Mouse (Mus musculus): ENCODE measurements around the gene Tcf25.
"Not testable (repeated sequence)": the region's sequence is repeated elsewhere in the genome, so short reads cannot be mapped to it uniquely, and the experiment has no call there.

Tcf25 gene

DNA sequence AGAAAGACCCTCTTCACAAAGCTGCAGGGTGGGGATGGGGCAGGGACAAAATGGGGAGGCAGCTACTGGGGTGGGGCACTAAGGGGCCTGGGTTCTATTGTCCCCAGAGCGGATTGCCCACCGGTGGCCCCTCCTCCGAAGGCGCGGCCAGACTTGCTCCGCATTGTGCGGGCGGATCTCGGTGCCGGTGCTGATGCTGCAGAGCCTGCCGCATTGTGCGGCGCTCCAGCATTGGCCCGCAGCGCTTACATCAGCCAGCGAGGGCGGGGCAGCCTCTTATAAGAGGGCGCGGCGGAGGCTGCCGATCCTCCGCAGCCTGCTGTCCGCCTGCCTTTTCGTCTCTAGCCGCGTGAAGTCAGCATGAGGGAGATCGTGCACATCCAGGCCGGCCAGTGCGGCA is 37.7 kb downstream of the Tcf25 start, which contains the start of gene Tubb3:
Tubb3 (plus strand) TSS at position 179 of the 400 bp plus-strand sequence.
- DNase-seq (ENCODE audit: low spot score) = no peak

DNA sequence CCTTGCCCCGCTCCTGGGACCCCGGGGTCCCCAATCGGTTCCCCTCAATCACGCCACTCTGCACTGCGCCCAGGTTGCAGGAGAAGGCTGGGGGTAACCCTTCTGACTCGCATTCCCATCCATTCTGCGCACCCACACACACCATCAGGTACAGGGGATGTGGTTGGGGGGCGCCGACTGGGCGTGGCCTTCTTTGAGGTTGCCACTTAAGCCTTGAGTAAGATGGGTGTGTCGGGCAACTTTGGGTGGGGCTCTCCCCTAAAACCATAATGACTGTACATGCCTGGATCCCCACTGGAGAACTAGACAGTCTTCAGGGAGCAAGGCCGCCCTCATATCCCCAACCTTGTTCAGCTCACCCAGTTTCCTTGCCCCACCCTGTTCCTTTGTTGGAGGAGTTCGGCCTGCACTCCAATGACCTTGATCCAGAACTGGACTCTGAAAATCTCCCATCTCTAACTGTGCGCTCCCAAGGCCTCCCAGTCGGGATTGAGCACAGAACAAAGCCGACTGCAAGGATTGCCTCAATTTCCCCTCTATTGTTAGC is 38.3 kb downstream of the Tcf25 start:
- no peak for DNase-seq (ENCODE audit: low spot score)

DNA sequence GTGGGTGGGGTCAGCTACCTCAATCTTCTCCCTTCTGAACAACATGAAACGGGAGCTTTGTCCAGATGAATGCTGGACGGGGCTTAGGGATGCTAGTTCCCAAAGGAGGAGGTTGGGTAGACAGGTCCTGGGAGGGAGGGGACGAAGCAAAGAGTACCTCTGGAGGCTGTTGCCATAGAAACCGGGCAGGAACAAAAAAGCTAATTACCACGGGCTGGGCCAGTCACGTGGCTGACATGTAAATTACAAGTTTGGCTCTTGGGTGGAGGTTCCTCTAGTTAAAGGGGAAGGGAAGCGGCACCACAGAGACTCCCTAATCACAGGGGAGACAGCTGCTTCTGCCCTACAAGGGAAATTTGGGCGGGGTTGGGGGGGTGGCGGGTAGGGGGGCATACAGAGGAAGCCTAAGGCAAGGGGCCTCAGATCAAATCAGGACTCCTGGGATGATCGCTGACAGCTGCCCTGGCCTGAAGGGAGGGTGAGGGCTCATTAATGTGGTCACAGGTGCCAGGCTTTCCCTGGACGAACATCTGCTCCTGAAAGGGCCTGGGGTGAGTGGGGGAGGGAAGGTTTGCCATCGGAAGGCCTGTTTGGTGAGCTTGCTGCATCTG is 39.1 kb downstream of the Tcf25 start:
- DNase-seq (ENCODE audit: low spot score) = no peak

DNA sequence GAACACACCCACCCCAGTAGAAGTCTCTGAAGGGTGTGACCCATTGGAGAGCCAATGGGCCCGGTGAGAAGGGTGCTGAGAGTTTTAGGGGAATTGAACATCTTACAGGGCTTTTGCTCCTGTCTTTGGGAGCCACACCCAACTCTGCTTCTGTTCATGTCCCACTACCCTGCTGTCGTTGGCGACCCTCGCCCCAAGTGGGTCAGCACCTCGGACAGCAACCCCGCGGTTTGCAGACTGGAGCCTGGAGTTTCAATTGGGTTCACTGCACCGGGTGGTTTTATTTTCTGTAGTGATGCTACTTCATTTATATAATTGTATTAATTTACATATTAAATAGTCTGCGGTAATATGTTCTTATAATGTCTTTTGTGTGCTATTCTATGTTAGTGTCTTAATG is 40.7 kb downstream of the Tcf25 start:
- no peak for DNase-seq (ENCODE audit: low spot score)

DNA sequence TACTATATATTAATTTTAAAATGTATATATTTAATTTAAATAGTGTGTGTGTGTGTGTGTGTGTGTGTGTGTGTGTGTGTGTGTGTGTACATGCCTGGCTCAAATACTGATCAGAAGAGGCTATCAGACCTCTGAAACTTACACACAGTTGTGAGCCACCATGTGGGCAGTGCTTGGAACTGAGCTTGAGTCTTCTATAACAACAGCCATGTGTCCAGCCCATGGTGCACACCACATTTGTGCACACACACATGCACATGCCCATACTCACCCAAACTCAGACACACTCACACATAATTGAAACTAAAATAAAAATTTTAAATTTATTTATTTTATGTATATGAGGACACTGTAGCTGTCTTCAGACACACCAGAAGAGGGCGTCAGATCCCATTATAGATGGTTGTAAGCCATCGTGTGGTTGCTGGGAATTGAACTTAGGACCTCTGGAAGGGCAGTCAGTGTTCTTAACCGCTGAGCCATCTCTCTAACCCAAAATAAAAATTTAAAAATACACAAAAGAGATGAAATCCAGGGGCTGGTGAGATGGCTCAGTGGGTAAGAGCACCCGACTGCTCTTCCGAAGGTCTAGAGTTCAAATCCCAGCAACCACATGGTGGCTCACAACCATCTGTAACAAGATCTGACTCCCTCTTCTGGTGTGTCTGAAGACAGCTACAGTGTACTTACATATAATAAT is 41.6 kb downstream of the Tcf25 start:
- DNase-seq (ENCODE audit: low spot score) = not testable (repeated sequence)

DNA sequence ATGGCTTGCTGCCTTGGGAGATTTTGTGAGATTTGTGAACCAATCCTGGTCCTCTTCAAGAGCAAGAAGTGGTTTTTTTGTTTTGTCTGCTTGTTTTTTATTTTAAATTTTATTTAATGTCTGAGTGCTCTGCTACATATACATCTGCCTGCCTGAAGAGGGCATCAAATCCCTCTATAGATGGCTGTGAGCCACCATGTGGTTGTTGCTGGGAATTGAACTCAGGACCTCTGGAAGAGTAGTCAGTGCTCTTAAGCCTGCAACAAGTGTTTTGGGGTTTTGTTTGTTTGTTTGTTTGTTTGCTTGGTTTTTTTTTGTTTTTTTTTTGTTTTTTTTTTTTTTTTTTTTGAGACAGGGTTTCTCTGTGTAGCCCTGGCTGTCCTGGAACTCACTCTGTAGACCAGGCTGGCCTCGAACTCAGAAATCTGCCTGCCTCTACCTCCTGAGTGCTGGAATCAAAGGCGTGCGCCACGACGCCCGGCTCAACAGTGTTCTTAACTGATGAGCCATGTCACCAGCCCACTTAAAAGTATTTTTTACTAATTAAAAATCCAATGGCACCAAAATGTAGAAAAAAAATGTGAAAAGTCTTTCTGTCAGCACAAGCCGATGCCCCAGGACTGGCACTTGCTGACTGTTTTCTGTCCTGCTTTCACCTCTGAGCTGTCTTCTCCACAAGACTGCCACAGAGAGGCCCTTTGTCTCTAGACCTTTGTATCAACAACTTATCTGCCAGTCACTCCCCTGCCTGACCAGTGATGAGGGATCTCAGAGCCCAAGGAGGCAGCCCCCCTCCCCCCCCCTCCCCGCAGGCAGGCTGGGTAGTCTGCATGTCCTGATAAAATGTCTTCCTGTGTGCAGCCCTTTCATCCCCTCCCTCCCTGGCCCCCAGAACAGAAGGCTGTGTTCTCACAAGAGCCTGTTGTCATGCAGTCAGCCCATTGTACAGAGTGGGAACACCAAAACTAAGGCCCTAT is 42.7 kb downstream of the Tcf25 start:
- DNase-seq (ENCODE audit: low spot score) = peak; percentile 22

DNA sequence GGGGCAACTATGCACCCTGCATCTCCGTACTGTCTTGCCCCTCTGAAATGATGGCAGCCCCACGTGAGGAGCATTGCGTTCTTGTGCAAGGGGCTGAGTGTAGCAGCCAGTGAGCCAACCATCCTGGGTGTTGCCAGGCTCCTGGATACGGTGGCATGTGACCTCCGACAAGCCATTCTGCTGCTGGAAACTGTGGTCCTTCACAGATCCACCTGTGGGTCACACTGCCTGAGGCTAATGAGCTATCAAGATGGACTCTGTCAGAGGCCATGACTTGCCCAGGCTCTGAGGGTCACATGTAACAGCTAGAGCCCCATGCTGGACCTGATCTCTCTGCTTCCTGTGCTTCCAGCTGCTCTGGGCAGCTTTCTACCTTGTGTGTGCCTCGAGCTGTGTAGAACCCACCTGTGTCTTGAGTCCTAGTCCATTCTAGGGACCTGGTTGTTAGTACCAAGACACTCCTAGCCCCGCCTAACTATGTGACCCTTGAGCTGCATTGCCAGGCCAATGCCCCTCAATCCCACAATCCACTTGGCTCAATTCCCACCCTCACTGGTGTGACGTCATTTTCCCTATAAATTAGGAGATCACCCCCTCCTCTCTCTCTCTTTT is 43.5 kb downstream of the Tcf25 start:
- DNase-seq (ENCODE audit: low spot score) = no peak

DNA sequence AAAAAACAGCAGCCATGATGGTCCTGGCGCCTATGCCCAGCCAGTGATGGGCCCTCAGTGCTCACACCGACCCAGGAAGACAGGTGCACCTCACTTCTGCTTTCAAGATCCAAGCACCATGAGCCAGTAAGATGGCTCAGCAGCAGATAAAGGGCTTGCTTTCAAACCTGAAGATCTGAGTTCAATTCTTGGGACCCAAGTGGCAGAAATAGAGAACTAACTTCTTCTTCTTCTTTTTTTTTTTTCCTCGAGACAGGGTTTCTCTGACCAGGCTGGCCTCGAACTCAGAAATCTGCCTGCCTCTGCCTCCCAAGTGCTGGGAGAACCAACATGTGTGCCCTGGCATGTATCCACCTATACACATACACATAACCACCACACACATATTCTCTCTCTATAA is 46.2 kb downstream of the Tcf25 start:
- no peak for DNase-seq (ENCODE audit: low spot score)

DNA sequence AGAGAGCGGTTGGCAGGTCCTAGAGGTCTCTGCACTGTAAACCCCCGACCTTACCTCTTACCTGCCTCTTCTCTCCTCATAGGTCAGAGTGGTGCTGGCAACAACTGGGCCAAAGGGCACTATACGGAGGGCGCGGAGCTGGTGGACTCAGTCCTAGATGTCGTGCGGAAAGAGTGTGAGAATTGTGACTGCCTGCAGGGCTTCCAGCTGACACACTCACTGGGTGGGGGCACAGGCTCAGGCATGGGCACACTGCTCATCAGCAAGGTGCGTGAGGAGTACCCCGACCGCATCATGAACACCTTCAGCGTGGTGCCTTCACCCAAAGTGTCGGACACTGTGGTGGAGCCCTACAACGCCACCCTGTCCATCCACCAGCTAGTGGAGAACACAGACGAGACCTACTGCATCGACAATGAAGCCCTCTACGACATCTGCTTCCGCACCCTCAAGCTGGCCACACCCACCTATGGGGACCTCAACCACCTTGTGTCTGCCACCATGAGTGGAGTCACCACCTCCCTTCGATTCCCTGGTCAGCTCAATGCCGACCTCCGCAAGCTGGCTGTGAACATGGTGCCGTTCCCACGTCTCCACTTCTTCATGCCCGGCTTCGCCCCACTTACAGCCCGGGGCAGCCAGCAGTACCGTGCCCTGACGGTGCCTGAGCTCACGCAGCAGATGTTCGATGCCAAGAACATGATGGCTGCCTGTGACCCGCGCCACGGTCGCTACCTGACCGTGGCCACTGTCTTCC is 47.1 kb downstream of the Tcf25 start:
- DNase-seq (ENCODE audit: low spot score) = no peak

DNA sequence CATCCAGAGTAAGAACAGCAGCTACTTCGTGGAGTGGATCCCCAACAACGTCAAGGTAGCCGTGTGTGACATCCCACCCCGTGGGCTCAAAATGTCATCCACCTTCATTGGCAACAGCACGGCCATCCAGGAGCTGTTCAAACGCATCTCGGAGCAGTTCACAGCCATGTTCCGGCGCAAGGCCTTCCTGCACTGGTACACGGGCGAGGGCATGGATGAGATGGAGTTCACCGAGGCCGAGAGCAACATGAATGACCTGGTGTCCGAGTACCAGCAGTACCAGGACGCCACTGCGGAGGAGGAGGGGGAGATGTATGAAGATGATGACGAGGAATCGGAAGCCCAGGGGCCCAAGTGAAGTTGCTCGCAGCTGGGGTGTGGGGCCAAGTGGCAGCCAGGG is 47.8 kb downstream of the Tcf25 start:
- no peak for DNase-seq (ENCODE audit: low spot score)

DNA sequence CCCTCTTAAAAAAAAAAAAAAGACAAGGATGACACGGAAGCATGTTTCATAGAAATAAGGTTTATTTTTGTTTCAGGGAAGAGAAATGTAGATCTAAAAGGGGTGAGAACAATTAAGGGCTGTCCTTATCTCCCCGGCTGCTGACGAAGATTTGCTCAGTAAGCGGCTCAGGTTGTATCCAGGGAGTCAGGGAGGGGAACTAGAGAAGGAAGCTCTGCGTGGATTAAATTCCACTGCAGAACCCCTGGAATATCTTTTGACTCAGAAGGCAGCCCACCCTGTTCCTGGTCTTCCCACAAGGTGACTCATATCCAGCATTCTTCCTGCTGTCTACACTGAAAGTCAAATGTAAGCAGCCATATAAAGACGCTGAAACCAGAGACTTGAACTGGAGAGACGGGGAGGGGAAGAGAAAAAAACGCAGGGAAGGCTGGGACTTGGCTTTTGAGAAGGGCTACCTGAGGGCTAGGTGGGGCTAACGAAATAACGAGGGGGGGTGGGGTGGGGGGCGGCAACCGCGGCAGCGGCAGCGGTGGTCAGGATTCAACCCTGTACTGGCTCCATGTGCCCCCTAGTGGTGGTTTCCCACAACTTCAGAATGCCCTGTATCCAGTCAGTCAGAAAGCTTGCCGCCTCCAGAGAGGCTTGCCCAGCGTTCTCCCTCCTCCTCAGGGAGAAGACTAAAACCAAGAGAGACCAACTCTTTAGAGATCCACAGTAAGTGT is 48.7 kb downstream of the Tcf25 start:
- DNase-seq (ENCODE audit: low spot score) = peak; percentile 68

DNA sequence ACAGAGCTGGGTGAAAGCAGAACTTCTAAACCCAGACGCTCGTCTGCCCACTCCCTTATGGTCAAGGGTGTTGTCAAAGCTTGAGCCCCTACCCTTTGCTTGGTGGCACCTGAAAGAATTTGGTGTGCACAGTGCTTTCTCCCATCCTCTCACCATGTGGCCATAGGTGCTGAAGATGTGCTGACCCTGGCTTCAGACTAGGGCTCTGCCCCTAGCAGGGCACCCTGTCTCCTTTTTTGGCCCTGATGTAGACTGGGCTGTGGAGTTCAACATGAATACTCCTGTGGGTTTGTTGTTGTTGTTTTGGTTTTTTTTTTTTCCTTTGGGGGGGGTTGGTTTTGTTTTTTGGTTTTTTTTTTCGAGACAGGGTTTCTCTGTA is 49.2 kb downstream of the Tcf25 start:
- no peak for DNase-seq (ENCODE audit: low spot score)

DNA sequence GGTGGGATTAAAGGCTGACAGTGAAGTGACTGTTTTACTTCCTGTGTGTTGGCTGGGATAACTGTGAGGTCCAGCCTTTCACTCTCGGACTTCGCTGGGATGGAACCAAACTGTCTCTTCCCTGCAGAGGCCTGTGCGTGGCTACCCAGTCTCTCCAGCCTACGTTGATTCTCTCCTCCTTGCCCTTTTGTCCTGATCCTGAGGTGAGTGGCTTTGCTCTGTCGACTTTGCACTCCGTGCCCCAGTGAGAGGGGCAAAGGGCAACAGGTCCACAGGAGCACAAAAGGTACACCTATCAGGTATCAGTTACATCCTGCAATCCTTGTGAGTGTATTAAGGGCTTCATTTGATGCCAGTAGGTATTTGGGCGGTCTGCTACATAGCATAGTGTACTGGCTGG is 49.9 kb downstream of the Tcf25 start, which contains the start of gene Def8:
Def8 (plus strand) TSS at position 87 of the 400 bp plus-strand sequence.
- DNase-seq (ENCODE audit: low spot score) = no peak

DNA sequence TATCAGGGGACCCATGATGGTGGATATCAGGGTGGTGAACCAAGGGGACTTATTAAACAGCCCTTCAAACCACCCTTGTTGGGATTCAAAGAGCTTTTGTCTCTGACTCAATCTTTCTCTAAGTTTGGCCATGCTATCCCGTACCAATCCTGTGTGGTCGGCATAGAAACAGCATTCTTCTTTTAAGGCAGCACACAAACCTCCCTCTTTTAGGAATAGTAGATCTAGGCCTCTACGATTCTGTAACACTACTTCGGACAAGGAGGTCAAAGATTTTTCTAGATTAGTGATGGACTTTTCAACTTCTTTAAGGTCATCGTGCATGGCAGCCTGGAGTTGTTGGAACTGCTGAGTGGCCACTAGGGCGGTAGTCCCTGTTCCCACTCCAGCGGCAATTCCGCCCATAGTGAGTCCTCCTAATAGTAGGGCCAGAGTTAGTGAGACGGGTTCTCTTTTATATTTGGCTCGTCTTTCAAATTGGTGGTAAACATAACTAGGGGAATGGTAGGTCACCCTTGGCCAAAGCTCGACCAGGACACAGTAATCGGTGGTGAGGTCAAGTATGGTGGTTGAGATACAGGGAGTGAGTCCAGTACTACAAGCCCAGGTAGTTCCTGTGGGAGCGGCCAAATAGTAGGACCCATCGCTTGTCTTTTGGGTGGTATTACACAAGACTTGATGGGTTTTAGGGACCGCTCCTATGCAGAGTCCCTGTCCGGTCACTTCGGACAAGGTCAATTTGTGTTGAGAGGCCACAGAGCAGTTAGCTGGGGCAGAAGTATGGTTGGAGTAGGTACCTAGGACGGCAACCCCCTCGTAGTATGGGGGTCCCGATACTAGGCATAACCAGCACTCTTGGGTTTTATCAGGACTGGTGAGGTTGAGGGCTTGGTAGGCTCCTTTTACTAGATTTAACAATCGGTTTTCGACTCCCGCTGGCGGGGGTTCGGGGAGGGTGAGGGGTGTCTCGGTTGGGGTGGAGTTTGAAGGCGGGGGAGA is 53.3 kb downstream of the Tcf25 start:
- DNase-seq (ENCODE audit: low spot score) = no peak

DNA sequence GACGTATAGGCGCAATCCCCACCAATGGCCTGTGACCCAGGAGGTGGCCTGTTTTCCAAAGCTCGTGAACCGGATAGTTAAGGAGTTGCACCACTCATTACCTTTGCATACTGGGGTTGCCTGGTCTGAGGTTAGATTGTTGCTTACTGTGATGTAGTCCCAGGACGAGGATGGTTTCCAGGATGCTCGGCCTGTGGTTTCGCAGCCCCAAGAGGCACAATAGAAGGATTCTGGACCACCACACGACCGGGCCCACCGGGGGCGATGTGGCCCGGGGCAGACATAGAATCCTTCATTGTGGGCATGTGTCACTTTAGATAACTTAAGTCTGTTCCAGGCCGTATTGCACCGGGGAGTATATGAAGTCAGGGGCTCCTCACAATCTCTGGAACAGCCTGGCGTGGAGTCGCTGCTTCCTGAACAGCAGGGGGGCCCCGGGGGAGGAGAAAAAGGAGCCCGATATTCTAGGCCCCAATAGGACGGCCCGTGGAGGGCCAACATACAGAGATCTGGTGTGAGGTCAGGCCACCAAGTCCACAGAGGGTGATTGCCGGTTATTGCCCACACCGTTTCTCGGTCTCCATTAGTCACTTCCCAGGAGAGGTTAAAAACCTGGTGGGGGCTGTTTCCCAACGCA is 54.2 kb downstream of the Tcf25 start:
- DNase-seq (ENCODE audit: low spot score) = no peak

DNA sequence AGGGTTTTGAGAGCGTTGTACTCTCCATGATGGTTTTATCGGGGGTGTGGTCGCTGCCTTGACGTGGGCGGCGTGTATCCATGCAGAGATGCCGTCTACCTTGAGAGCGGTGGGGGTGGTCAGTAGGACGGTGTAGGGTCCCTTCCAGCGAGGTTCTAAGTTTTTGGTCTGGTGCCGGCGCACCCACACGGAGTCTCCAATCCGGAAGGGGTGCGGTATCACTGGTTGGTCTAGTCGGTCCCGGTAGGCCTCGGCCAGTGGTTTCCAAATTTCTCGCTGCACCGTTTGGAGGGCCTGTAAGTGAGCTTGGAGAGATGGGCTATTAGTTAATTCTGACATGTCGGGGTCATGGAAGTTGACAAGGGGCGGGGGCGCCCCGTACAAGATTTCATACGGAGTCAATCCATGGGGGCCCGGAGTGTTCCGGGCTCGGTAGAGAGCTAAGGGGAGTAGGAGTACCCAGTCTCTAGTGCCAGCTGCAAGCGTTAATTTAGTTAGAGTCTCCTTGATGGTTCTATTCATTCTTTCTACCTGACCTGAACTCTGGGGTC is 54.9 kb downstream of the Tcf25 start:
- DNase-seq (ENCODE audit: low spot score) = no peak

DNA sequence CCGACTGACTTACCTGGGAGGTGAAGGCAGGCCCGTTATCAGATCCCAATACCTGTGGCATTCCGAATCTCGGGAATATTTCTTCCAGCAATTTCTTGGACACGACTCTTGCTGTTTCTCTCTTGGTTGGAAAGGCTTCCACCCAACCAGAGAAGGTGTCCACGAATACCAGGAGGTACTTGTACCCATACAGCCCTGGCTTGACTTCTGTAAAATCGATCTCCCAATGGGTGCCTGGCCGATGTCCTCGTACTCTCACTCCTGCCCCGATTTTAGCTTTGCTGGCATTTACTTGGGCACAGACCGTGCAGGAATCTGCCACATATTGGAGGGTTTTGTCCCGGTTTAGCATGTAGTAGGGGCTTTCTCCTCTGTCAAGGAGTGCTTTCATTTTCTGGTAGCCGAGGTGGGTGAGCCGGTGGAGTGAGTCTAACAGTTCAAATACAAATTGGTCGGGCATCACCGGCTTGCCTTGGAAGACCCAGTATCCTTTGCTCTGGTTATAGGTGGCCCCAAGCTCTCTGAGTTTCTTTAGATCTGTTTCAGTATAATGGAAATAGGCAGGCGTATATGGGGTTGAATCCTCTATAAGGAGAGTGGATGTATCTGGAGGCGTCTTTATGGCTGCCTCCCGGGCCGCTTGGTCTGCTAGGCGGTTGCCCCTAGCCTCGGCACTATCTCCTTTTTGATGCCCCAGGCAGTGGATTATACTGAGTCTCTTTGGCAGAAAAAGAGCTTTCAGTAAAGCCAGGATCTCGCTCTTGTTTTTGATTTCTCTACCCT is 55.6 kb downstream of the Tcf25 start:
- no peak for DNase-seq (ENCODE audit: low spot score)

DNA sequence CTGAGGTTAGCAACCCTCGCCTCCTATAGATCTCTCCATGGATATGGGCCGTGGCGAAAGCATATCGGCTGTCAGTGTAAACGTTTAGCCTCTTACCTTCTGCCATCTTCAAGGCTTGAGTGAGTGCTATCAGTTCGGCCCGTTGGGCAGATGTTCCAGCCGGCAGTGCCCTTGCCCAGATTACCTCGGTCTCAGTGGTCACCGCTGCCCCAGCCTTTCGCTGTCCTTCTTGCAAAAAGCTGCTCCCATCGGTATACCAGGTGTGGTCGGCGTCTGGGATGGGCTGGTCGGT is 56.1 kb downstream of the Tcf25 start:
- DNase-seq (ENCODE audit: low spot score) = not testable (repeated sequence)
